Mouse (Mus musculus) lung, embryonic 16.5 days (tissue): ENCODE measurements at regions not wholly inside any gene's neighbourhood (a gene's known extent, or its start where the extent isn't known, plus 50 kb on each side); places are given as distances from the start of the nearest gene placed in this dataset.

Source experiments
- ATAC-seq: fragments of 200-750 bp; cut with Nextera tagmentation; 2 replicates; pipeline ENCODE4 v1.8.0; 2017; ENCODE audit warnings: low read depth, mild to moderate bottlenecking, moderate library complexity
- H3K27ac ChIP-seq: fragments of 300-500 bp; sonication (generic); 2 replicates; pipeline ENCODE4 v1.5.1; 2014; ENCODE audit warnings: mild to moderate bottlenecking, control low read depth, low read length
- H3K27me3 ChIP-seq: fragments of 300-500 bp; sonication (generic); 2 replicates; pipeline ENCODE4 v1.6.1; 2014; ENCODE audit warnings: low read depth, low read length, mixed read lengths; ENCODE audit not compliant: control insufficient read depth, insufficient read depth
- H3K36me3 ChIP-seq: fragments of 300-500 bp; sonication (generic); 2 replicates; pipeline ENCODE4 v1.6.1; 2014; ENCODE audit warnings: low read length; ENCODE audit not compliant: control insufficient read depth, insufficient read depth
- H3K4me1 ChIP-seq: fragments of 300-500 bp; sonication (generic); replicated peaks from 2 replicates; pipeline ENCODE4 v1.6.1; 2014; ENCODE audit warnings: low read length, mixed read lengths; ENCODE audit not compliant: control insufficient read depth, insufficient read depth
- H3K4me2 ChIP-seq: fragments of 300-500 bp; sonication (generic); 2 replicates; pipeline ENCODE4 v1.6.1; 2014; ENCODE audit warnings: low read depth, low read length, control low read depth
- H3K4me3 ChIP-seq: fragments of 300-500 bp; sonication (generic); 2 replicates; pipeline ENCODE4 v1.5.1; 2014; ENCODE audit warnings: mild to moderate bottlenecking, low read length, control low read depth
- H3K9ac ChIP-seq: fragments of 300-500 bp; sonication (generic); 2 replicates; pipeline ENCODE4 v1.6.1; 2014; ENCODE audit warnings: low read length, control low read depth
- H3K9me3 ChIP-seq: fragments of 300-500 bp; sonication (generic); 2 replicates; pipeline ENCODE4 v1.6.1; 2016; ENCODE audit warnings: low read length; ENCODE audit not compliant: control insufficient read depth
- WGBS: fragments of 180-500 bp; shearing (Covaris S2); extraction: QIAGEN DNeasy Blood & Tissue Kit; methylation state at CpG from one replicate; pipeline ENCODE4 v1.1.7; 2014; 5-methylcytosine and 5-hydroxymethylcytosine counted together

DNA sequence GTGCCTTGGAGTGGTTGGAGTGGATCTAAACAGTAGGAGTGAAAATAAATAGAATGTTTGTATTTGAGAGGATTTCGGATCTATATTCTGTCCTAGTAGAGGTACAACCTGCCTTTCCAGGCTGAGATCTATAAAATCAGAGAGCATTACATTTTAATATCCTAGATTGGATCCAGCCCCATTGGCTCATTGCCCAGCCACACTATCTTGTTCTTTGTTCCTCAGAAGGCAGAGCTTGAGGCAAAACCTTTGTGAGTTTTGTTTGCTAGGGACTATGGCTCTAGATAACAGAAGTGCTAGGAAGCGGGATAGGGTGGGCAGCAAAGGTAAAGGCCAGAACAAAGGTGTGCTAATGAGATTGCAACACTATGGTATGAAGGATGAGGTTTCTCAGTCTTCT lies 78.7 kb upstream of the Cntln start:
- H3K4me3 ChIP-seq = no peak overlapping the region
- no peaks in the 10 kb centered on the region for H3K36me3 ChIP-seq
- H3K9ac ChIP-seq = no peak overlapping the region
- ATAC-seq = no peak
- H3K27me3 ChIP-seq = no peaks in the 10 kb centered on the region
- no peaks in the 10 kb centered on the region for H3K4me1 ChIP-seq
- H3K4me2 ChIP-seq = no peak overlapping the region
- H3K27ac ChIP-seq = no peak overlapping the region
- 72% methylated on average over 2 of the region's 2 CpGs for WGBS
- H3K9me3 ChIP-seq = no peaks in the 10 kb centered on the region

DNA sequence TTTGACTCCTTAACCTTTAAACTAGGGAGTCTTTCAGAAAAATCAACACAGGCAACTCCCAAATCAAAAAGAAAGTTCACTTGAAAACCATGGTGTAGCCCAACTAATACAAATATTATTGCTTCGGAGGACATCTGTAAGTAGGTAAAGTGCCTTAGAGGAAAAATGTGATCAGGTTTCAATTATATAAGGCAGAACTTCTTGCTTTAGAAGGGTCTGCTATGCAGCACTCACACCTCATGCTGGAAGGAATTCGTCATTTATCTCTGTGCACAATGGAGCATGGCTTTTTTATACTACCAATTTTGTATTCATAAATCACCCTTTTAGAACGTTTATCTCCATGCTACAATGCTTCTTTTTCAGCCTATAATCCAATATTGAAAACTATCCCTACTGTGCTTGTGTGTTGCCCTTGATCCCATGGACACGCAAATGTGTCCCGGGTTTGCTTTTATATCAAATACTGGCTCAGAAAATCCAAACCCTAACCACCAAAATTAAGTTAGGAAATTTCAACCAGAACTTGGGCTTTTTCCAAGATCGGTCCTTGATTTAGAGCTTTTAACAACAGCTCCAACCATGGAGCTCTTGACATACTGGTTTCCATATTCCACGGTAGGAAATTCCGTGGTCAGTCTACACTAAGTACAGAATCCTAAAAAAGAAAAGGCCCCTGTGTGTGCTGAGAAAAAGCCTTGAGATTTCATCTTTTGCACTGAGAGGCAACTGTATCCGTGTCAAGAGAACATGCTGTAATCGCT lies 90.8 kb upstream of the Cntln start:
- no peak overlapping the region for H3K4me3 ChIP-seq
- no peak overlapping the region for H3K27ac ChIP-seq
- no peak overlapping the region for H3K4me2 ChIP-seq
- no peaks in the 10 kb centered on the region for H3K9me3 ChIP-seq
- H3K4me1 ChIP-seq = no peaks in the 10 kb centered on the region
- H3K36me3 ChIP-seq = no peaks in the 10 kb centered on the region
- no peak for ATAC-seq
- H3K27me3 ChIP-seq = no peaks in the 10 kb centered on the region
- WGBS = 82% methylated on average over 10 of the region's 10 CpGs
- no peak overlapping the region for H3K9ac ChIP-seq

DNA sequence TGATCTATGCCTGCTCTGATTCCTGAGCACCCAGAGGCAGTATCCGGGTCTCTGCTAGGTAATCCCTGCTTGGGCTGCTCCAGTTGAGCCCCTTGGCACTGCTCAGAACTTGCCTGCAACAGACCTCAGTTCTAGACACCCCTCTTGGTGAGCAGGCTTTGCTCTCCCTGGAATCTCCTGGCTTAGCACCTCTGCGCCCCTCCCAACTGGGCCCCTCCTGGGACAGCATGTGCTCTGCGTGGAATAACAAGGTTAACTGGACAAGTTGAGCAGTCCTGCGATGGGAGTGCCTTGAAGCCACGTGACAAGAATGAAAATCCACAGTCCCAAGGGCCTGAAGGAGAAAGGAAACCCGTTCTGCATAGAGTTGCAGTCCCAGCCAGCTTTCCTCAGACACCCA lies 97.5 kb upstream of the Cntln start:
- Histone ChIP-seq H3K27ac (no peak overlapping the region), H3K9me3 (no peaks in the 10 kb centered on the region), H3K4me2 (no peak overlapping the region), H3K36me3 (no peaks in the 10 kb centered on the region), H3K27me3 (no peaks in the 10 kb centered on the region), H3K4me3 (no peak overlapping the region), H3K9ac (no peak overlapping the region), H3K4me1 (no peaks in the 10 kb centered on the region)
- no peak for ATAC-seq
- WGBS = 53% methylated on average over 6 of the region's 6 CpGs

DNA sequence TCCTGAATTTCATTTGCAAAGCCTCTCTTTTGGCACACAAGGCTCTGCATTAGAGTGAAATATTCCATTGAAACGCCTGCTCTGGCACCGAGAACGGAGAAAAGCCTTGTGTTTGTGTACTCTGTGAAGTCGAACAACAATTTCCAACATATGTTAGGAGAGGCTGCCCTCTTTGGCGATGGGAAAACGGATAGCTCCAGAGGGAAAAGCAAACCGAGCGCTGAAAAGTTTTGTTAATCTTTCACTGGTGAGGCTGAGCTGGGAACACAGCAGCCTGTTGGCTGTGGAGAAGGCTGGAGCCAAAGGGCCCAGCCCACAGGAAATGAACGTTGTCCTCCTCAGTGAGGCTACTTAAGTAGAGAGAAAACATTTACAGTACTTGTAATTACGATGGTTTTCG lies 93.1 kb upstream of the Bnc2 start:
- Histone ChIP-seq H3K27me3 (no peaks in the 10 kb centered on the region), H3K36me3 (no peaks in the 10 kb centered on the region), H3K9me3 (no peaks in the 10 kb centered on the region), H3K4me3 (peak overlapping the region; percentile 0; the same call in 1 of the 2 replicates), H3K27ac (no peak overlapping the region), H3K4me1 (no peaks in the 10 kb centered on the region), H3K9ac (no peak overlapping the region), H3K4me2 (peak overlapping the region; percentile 28)
- 12% methylated on average over 11 of the region's 11 CpGs for WGBS
- peak; percentile 69; the same call in 1 of the 2 replicates for ATAC-seq

DNA sequence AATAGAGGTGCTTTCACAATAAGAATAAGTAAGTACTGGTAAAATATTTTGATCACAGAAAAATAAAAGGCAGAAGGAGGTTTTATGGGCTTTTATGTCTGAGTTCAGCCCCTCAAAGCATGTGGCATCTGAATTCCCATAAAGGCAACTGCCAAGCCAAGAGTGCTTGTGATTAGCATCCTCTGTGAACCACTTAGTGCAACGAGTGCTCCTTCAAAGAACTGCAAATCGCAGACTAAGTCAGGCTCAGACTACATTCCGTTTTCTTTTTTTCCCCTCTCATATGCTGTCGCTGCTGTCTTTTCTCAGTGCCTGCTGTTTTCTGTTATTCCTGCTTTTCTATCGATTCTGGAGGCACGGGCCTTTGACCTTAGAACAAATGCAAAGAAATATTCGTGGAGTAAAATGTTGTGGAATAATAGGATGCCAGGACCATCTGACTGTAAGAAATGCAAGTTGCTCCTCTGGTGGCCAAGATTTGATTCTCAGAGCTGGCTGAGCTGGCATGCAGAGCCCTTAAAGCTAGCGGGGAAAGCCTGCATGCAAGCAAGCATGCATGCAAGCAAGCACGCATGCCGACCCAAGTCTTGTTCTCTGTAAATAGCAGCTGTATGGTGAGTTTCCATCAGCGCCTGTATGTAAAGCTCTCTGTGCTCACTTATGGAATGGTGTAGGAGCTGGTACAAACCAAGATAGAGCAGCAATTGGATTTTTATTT lies 91.8 kb upstream of the Bnc2 start:
- H3K27ac ChIP-seq = no peak overlapping the region
- ATAC-seq = no peak
- 62% methylated on average over 11 of the region's 11 CpGs for WGBS

DNA sequence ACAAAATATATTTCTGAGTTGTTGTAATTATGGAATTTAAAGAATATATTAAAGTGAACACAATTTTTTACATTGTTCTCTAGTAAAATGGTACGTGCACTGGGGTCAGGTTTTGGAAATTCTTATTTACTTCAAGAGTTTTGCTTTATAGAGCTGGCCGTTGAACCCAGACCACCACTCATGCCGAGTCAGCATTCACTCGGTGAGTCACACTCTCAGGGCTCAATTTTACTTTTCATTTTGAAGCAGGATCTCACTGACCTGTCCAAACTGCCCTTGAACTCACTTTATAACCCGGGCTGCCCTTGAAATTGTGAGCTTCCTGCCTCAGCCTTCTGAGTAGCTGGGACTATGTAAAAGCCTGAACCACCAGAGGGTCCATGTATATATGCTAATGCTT lies 82.1 kb upstream of the Bnc2 start:
- Histone ChIP-seq H3K27me3 (no peaks in the 10 kb centered on the region), H3K27ac (no peak overlapping the region), H3K4me2 (no peak overlapping the region), H3K4me3 (no peak overlapping the region), H3K9ac (no peak overlapping the region), H3K9me3 (no peaks in the 10 kb centered on the region), H3K4me1 (no peaks in the 10 kb centered on the region), H3K36me3 (no peaks in the 10 kb centered on the region)
- ATAC-seq = no peak
- 89% methylated on average over 5 of the region's 5 CpGs for WGBS

More for the DNA sequence above, 91.8 kb upstream of the Bnc2 start:
- no peaks in the 10 kb centered on the region for H3K36me3 ChIP-seq
- no peak overlapping the region for H3K4me3 ChIP-seq
- no peak overlapping the region for H3K4me2 ChIP-seq
- no peaks in the 10 kb centered on the region for H3K9me3 ChIP-seq
- no peaks in the 10 kb centered on the region for H3K27me3 ChIP-seq
- no peak overlapping the region for H3K9ac ChIP-seq
- H3K4me1 ChIP-seq = no peaks in the 10 kb centered on the region

DNA sequence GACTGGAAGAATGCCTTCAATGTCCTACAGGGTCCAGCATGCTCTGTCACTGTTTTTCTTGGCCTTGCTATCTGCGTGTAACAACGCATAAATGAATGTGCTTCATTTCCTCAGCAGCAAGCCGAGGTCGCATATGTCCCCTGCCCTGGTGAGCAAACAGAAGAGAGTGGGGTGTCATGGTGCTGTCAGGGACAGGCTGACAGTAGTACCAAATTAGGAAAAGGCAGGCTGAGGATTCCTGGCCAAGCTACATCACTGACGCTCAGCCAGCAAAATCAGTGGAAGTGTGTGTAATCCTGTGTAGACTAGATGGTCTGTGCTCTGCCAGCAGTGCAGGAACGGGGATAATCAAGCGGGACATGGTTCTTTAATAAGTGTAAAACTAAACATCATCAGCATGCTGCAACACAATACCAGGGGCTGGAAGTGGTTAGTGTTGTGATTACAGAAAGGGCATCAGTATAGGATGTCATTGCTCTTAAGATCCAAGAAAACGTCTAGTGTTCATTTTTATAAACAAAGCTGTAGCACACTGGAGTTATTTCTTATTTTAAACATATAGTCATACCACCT lies 77.6 kb upstream of the Bnc2 start:
- Histone ChIP-seq H3K4me3 (no peak overlapping the region), H3K9me3 (no peaks in the 10 kb centered on the region), H3K27me3 (no peaks in the 10 kb centered on the region), H3K36me3 (no peaks in the 10 kb centered on the region), H3K27ac (no peak overlapping the region), H3K4me1 (no peaks in the 10 kb centered on the region), H3K9ac (no peak overlapping the region), H3K4me2 (no peak overlapping the region)
- WGBS = 33% methylated on average over 8 of the region's 8 CpGs
- ATAC-seq = peak; percentile 85

DNA sequence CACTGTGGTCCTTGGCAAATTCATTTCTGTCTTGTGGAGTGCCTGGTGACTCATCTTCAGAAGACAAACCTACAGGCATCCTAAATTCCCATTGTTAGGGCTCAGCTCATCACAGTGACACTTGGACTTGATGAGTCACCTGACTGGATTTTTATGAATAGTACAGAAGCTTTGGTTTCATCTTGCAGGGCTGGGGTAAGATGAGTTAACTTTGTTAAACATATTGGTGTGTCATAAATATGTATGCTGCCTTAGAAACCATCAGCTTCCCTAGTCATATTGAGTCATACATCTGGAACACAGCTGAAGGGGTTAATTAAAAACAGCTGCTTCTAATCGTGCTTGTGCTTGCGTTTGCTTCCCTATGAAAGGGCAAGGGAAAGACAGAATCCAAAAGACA lies 66.2 kb upstream of the Bnc2 start:
- no peak overlapping the region for H3K9ac ChIP-seq
- H3K27me3 ChIP-seq = no peaks in the 10 kb centered on the region
- WGBS = 40% methylated on average over 2 of the region's 2 CpGs
- H3K9me3 ChIP-seq = no peaks in the 10 kb centered on the region
- H3K4me2 ChIP-seq = no peak overlapping the region
- no peaks in the 10 kb centered on the region for H3K4me1 ChIP-seq
- no peak overlapping the region for H3K27ac ChIP-seq
- no peak for ATAC-seq
- no peaks in the 10 kb centered on the region for H3K36me3 ChIP-seq
- H3K4me3 ChIP-seq = no peak overlapping the region

DNA sequence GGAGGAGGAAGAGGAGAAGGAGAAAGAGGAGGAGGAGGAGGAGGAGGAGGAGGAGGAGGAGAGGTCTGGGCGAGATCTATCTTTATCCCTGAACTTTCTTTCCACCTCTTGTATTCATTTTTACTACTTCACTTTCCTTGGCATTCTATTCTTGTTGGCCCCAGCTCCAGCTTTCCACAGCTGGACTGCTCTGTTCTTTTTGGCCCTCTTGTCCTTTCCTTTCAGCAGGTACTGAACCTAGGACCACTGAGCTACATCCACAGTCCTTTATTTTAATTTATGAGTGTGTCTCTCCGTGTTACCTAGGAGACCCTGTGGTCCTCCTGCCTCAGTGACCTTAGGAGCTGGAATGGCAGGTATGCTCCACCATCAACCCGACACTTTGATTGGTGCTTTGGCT lies 65.7 kb upstream of the Bnc2 start:
- Histone ChIP-seq H3K27ac (no peak overlapping the region), H3K27me3 (no peaks in the 10 kb centered on the region), H3K4me3 (no peak overlapping the region), H3K4me2 (no peak overlapping the region), H3K9me3 (no peaks in the 10 kb centered on the region), H3K9ac (no peak overlapping the region), H3K36me3 (no peaks in the 10 kb centered on the region), H3K4me1 (no peaks in the 10 kb centered on the region)
- WGBS = 57% methylated on average over 3 of the region's 3 CpGs
- ATAC-seq = no peak
